Comparison of ENCODE assay signal across 26 mouse cellular contexts in the genomic region with DNA sequence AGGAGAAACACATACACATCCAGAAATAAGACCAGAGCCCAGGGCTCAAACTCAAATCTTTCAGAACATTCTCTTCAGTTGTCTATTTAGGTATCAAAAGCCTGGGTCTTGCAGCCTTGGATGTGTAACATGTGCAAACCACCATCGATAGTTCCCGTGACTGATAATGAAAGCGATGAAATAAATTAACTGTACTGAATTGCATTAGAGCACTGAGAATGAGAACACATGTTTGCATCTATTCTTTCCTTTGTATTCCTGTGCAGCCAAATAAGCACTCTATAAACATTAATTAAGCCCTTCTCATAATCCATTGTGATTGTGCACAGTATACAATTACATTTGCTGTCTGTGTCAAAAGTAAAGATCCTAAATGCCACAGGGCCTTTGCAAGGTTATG. TPM values are rescaled to one million over a fixed set of nuclear protein-coding genes. Genes with fewer than 3 reads are reported as not detected.
"Had no signal": no experiment of that assay in that cellular context is flagged by ENCODE, and none has a peak within 500 bp of the region (broad histone marks: within the 10 kb centered on the region; RNA-seq: fewer than 3 reads in every experiment).

No protein-coding gene starts in this region.

- H3K4me3 ChIP-seq: heart, embryonic 10.5 days; heart, embryonic 12.5 days; hindbrain, embryonic 10.5 days; hindbrain, embryonic 12.5 days; kidney, embryonic 15.5 days; limb, embryonic 13.5 days; limb, embryonic 15.5 days; liver, embryonic 12.5 days had no signal

- H3K4me1 ChIP-seq: heart, embryonic 10.5 days; heart, embryonic 12.5 days; hindbrain, embryonic 10.5 days; hindbrain, embryonic 12.5 days; kidney, embryonic 15.5 days; limb, embryonic 13.5 days; limb, embryonic 15.5 days; liver, embryonic 12.5 days had no signal

- H3K9ac ChIP-seq: heart, embryonic 12.5 days; hindbrain, embryonic 12.5 days; hindbrain, embryonic 14.5 days; kidney, embryonic 15.5 days; limb, embryonic 13.5 days; limb, embryonic 15.5 days; liver, embryonic 12.5 days; liver, embryonic 14.5 days had no signal

- H3K27me3 ChIP-seq: heart, embryonic 12.5 days; hindbrain, embryonic 12.5 days; kidney, embryonic 15.5 days; limb, embryonic 13.5 days; limb, embryonic 15.5 days; liver, embryonic 12.5 days had no signal

- H3K9me3 ChIP-seq: heart, embryonic 10.5 days; heart, embryonic 12.5 days; hindbrain, embryonic 10.5 days; hindbrain, embryonic 12.5 days; kidney, embryonic 15.5 days; limb, embryonic 13.5 days; limb, embryonic 15.5 days; liver, embryonic 12.5 days had no signal

- ATAC-seq: hindbrain, embryonic 16.5 days; intestine, embryonic 16.5 days; liver, embryonic 12.5 days had no signal

- DNase-seq: gastrocnemius, postnatal 25 days; heart, adult 18-20 months; heart, postnatal 10 days; heart, postnatal 4 days; kidney, adult 11 months; kidney, adult 2 months; kidney, adult 9 months; kidney, postnatal 14 days; kidney, postnatal 36 days; layer of hippocampus, postnatal 36 days had no signal

- H3K27ac ChIP-seq: heart, embryonic 10.5 days; hindbrain, embryonic 10.5 days; hindbrain, embryonic 12.5 days; hindbrain, embryonic 14.5 days; kidney, embryonic 15.5 days; kidney, postnatal 0 days; limb, embryonic 13.5 days; limb, embryonic 15.5 days; liver, embryonic 12.5 days; liver, embryonic 14.5 days had no signal

- H3K36me3 ChIP-seq: heart, embryonic 10.5 days; heart, embryonic 12.5 days; hindbrain, embryonic 10.5 days; hindbrain, embryonic 12.5 days; kidney, embryonic 15.5 days; limb, embryonic 13.5 days; limb, embryonic 15.5 days; liver, embryonic 12.5 days had no signal

- H3K4me2 ChIP-seq: heart, embryonic 12.5 days; hindbrain, embryonic 12.5 days; hindbrain, embryonic 14.5 days; kidney, embryonic 15.5 days; limb, embryonic 13.5 days; limb, embryonic 15.5 days; liver, embryonic 12.5 days had no signal

RNA-seq across cellular contexts. Expression of a gene that starts 47.1 kb away (rescaled TPM):
- total RNA-seq: gastrocnemius, adult 18-20 months; gastrocnemius, postnatal 25 days; granulocyte monocyte progenitor cell, adult 5-6 weeks; liver, adult 2 months had no signal
- polyA plus RNA-seq: liver, adult 2 months had no signal
